Mouse (Mus musculus): ENCODE results near the gene Man2a1. TPM values are rescaled to one million over a fixed set of nuclear protein-coding genes. Genes with fewer than 3 reads are reported as not detected.
A peak's percentile ranks its signal among the peaks of the same experiment; 100 is the strongest.

Man2a1 gene
- polyA plus RNA-seq, 1 experiment from 2014 or later: 4.1 TPM

- no peak overlapping the region for H3K4me3 ChIP-seq (replicated peaks)
- WGBS: 89% methylated on average over 6 of the region's 6 CpGs
- no peak for ATAC-seq (ENCODE audit: low FRiP score)
- no peak overlapping the region for H3K27ac ChIP-seq
- H3K4me2 ChIP-seq: no peak overlapping the region
- no peak overlapping the region for H3K9ac ChIP-seq
- H3K27me3 ChIP-seq: no peaks in the 10 kb centered on the region
- H3K4me1 ChIP-seq: no peaks in the 10 kb centered on the region; the same call in 1 of the 2 replicates
- no peaks in the 10 kb centered on the region for H3K9me3 ChIP-seq
- no peaks in the 10 kb centered on the region for H3K36me3 ChIP-seq (replicated peaks)
These were observed 19.4 kb upstream of the Man2a1 start for GRCm38 (mm10) chr17:64581133-64581532.

- Histone ChIP-seq H3K4me1 (no peaks in the 10 kb centered on the region; the same call in 1 of the 2 replicates), H3K36me3 (replicated peaks) (no peaks in the 10 kb centered on the region), H3K9ac (no peak overlapping the region), H3K4me2 (no peak overlapping the region), H3K27ac (no peak overlapping the region), H3K4me3 (replicated peaks) (no peak overlapping the region), H3K27me3 (no peaks in the 10 kb centered on the region), H3K9me3 (no peaks in the 10 kb centered on the region)
- 93% methylated on average over 3 of the region's 3 CpGs for WGBS
- ATAC-seq (ENCODE audit: low FRiP score): no peak
These were observed 18.6 kb upstream of the Man2a1 start for GRCm38 (mm10) chr17:64581962-64582361.

- no peaks in the 10 kb centered on the region for H3K9me3 ChIP-seq
- ATAC-seq (ENCODE audit: low FRiP score): no peak
- no peaks in the 10 kb centered on the region for H3K27me3 ChIP-seq
- no peaks in the 10 kb centered on the region for H3K36me3 ChIP-seq (replicated peaks)
- WGBS: 63% methylated on average over 4 of the region's 4 CpGs
- no peak overlapping the region for H3K4me2 ChIP-seq
- no peak overlapping the region for H3K9ac ChIP-seq
- H3K27ac ChIP-seq: no peak overlapping the region
- no peak overlapping the region for H3K4me3 ChIP-seq (replicated peaks)
- no peaks in the 10 kb centered on the region for H3K4me1 ChIP-seq
These were observed 10.1 kb upstream of the Man2a1 start for GRCm38 (mm10) chr17:64590483-64590882.

GRCm38 (mm10) chr17:64591366-64591765 is 9.2 kb upstream of the Man2a1 start:
- Histone ChIP-seq H3K27ac (no peak overlapping the region), H3K4me3 (replicated peaks) (no peak overlapping the region), H3K36me3 (replicated peaks) (no peaks in the 10 kb centered on the region), H3K4me1 (no peaks in the 10 kb centered on the region), H3K27me3 (no peaks in the 10 kb centered on the region), H3K9ac (no peak overlapping the region), H3K9me3 (no peaks in the 10 kb centered on the region), H3K4me2 (no peak overlapping the region)
- WGBS: 92% methylated on average over 10 of the region's 10 CpGs
- no peak for ATAC-seq (ENCODE audit: low FRiP score)

GRCm38 (mm10) chr17:64592355-64592754 is 8.2 kb upstream of the Man2a1 start:
- H3K36me3 ChIP-seq (replicated peaks): no peaks in the 10 kb centered on the region
- no peak overlapping the region for H3K4me2 ChIP-seq
- H3K9ac ChIP-seq: no peak overlapping the region
- H3K27me3 ChIP-seq: no peaks in the 10 kb centered on the region
- H3K27ac ChIP-seq: no peak overlapping the region
- H3K4me1 ChIP-seq: no peaks in the 10 kb centered on the region
- 88% methylated on average over 2 of the region's 2 CpGs for WGBS
- no peak for ATAC-seq (ENCODE audit: low FRiP score)
- H3K9me3 ChIP-seq: no peaks in the 10 kb centered on the region
- H3K4me3 ChIP-seq (replicated peaks): no peak overlapping the region

GRCm38 (mm10) chr17:64592788-64593187 is 7.7 kb upstream of the Man2a1 start:
- H3K4me1 ChIP-seq: no peaks in the 10 kb centered on the region
- 89% methylated on average over 3 of the region's 3 CpGs for WGBS
- H3K4me2 ChIP-seq: no peak overlapping the region
- no peaks in the 10 kb centered on the region for H3K9me3 ChIP-seq
- no peaks in the 10 kb centered on the region for H3K36me3 ChIP-seq (replicated peaks)
- no peaks in the 10 kb centered on the region for H3K27me3 ChIP-seq
- no peak overlapping the region for H3K4me3 ChIP-seq (replicated peaks)
- no peak overlapping the region for H3K9ac ChIP-seq
- ATAC-seq (ENCODE audit: low FRiP score): no peak
- no peak overlapping the region for H3K27ac ChIP-seq

- H3K36me3 ChIP-seq (replicated peaks): no peaks in the 10 kb centered on the region
- 90% methylated on average over 9 of the region's 9 CpGs for whole genome bisulfite sequencing
- H3K4me3 ChIP-seq (replicated peaks): no peak overlapping the region
- no peak overlapping the region for H3K27ac ChIP-seq
- no peak for ATAC-seq (ENCODE audit: low FRiP score)
- H3K9me3 ChIP-seq: no peaks in the 10 kb centered on the region
- H3K9ac ChIP-seq: no peak overlapping the region
- H3K4me1 ChIP-seq: peaks cover 19% of the 10 kb centered on the region
- H3K27me3 ChIP-seq: no peaks in the 10 kb centered on the region
- H3K4me2 ChIP-seq: no peak overlapping the region
These were observed 2.8 kb upstream of the Man2a1 start for GRCm38 (mm10) chr17:64597770-64598169.

- ATAC-seq (ENCODE audit: low FRiP score): no peak
- peak overlapping the region; percentile 99 for H3K4me2 ChIP-seq
- peak overlapping the region; percentile 88; the same call in 1 of the 2 replicates for H3K9ac ChIP-seq
- H3K36me3 ChIP-seq (replicated peaks): no peaks in the 10 kb centered on the region
- H3K4me1 ChIP-seq: peaks cover 35% of the 10 kb centered on the region
- peak overlapping the region; percentile 86 for H3K27ac ChIP-seq
- 40% methylated on average over 4 of the region's 4 CpGs for WGBS
- peak overlapping the region; percentile 89 for H3K4me3 ChIP-seq (replicated peaks)
- H3K9me3 ChIP-seq: no peaks in the 10 kb centered on the region
- no peaks in the 10 kb centered on the region for H3K27me3 ChIP-seq
These were observed 620 bp upstream of the Man2a1 start for GRCm38 (mm10) chr17:64599916-64600315.

- H3K4me3 ChIP-seq (replicated peaks): peak overlapping the region; percentile 89
- peaks cover 39% of the 10 kb centered on the region for H3K4me1 ChIP-seq
- ATAC-seq (ENCODE audit: low FRiP score): peak; percentile 58
- peak overlapping the region; percentile 86 for H3K27ac ChIP-seq
- H3K9me3 ChIP-seq: no peaks in the 10 kb centered on the region
- H3K9ac ChIP-seq: peak overlapping the region; percentile 88
- no peaks in the 10 kb centered on the region for H3K27me3 ChIP-seq
- under 1% methylated on average over 53 of the region's 73 CpGs for WGBS
- H3K36me3 ChIP-seq (replicated peaks): no peaks in the 10 kb centered on the region
- H3K4me2 ChIP-seq: peak overlapping the region; percentile 99
These were observed 685 bp downstream of the Man2a1 start for GRCm38 (mm10) chr17:64601091-64601750.

GRCm38 (mm10) chr17:64601751-64602578 is 1.4 kb downstream of the Man2a1 start:
- Histone ChIP-seq H3K9me3 (no peaks in the 10 kb centered on the region), H3K36me3 (replicated peaks) (no peaks in the 10 kb centered on the region), H3K4me2 (peak overlapping the region; percentile 99), H3K9ac (peak overlapping the region; percentile 88), H3K4me3 (replicated peaks) (peak overlapping the region; percentile 89), H3K4me1 (peaks cover 39% of the 10 kb centered on the region), H3K27ac (no peak overlapping the region), H3K27me3 (no peaks in the 10 kb centered on the region)
- ATAC-seq (ENCODE audit: low FRiP score): peak; percentile 37; the same call in 1 of the 2 replicates
- under 1% methylated on average over 44 of the region's 44 CpGs for WGBS

- H3K9me3 ChIP-seq: no peaks in the 10 kb centered on the region
- no peak overlapping the region for H3K27ac ChIP-seq
- no peaks in the 10 kb centered on the region for H3K27me3 ChIP-seq
- peaks cover 39% of the 10 kb centered on the region for H3K4me1 ChIP-seq
- H3K4me2 ChIP-seq: peak overlapping the region; percentile 99; the same call in 1 of the 2 replicates
- ATAC-seq (ENCODE audit: low FRiP score): no peak
- H3K4me3 ChIP-seq (replicated peaks): no peak overlapping the region
- H3K36me3 ChIP-seq (replicated peaks): no peaks in the 10 kb centered on the region
- 80% methylated on average over 9 of the region's 9 CpGs for WGBS
- H3K9ac ChIP-seq: no peak overlapping the region
These were observed 2.6 kb downstream of the Man2a1 start for GRCm38 (mm10) chr17:64603134-64603533.

GRCm38 (mm10) chr17:64603534-64603933 is 3.0 kb downstream of the Man2a1 start:
- H3K27me3 ChIP-seq: no peaks in the 10 kb centered on the region
- no peaks in the 10 kb centered on the region for H3K36me3 ChIP-seq (replicated peaks)
- H3K27ac ChIP-seq: no peak overlapping the region
- H3K9ac ChIP-seq: no peak overlapping the region
- 88% methylated on average over 5 of the region's 5 CpGs for WGBS
- H3K4me2 ChIP-seq: peak overlapping the region; percentile 99; the same call in 1 of the 2 replicates
- H3K4me1 ChIP-seq: peaks cover 39% of the 10 kb centered on the region
- H3K9me3 ChIP-seq: no peaks in the 10 kb centered on the region
- H3K4me3 ChIP-seq (replicated peaks): no peak overlapping the region
- ATAC-seq (ENCODE audit: low FRiP score): no peak
